Mouse (Mus musculus) ES-Bruce4 (cell line): ENCODE measurements around the gene Wnt10a.

ENCODE experiments used
- CTCF ChIP-seq: IDR thresholded peaks from one replicate; pipeline ENCODE4 v1.8.1; 2011; ENCODE audit warnings: low read depth, low read length
- EP300 ChIP-seq: IDR thresholded peaks from 2 replicates; pipeline ENCODE4 v1.6.1; 2011; ENCODE audit warnings: low read depth, low read length; ENCODE audit not compliant: insufficient read depth
- POLR2A ChIP-seq: IDR thresholded peaks from one replicate; pipeline ENCODE4 v1.8.1; 2011; ENCODE audit warnings: low read length; ENCODE audit not compliant: insufficient read depth

DNA sequence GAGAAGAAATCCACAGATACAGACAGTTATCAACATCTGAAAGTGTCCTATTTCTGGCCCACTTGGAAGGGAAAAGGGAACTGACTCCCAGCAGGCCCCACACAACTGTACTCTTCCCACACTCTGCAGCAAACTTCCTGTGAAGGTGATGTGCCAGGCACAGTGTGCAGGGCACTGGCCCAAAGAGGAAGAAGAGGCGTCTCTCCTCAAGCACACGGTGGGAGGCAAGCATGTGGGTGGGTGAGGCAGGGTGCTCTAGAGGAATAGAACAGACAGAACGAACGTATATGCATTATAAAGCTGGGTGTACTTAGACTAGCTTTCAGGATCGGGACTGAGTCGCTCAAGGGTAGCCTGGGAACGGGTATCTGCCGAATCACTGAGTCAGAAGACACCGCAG is 38.7 kb downstream of the Wnt10a start:
- TF ChIP-seq CTCF (no peak), EP300 (no peak), POLR2A (no peak)
